Mouse (Mus musculus) stomach, postnatal 0 days (tissue): ENCODE measurements at regions not wholly inside any gene's neighbourhood (a gene's known extent, or its start where the extent isn't known, plus 50 kb on each side); places are given as distances from the start of the nearest gene placed in this dataset.

Source experiments
- CTCF ChIP-seq: IDR thresholded peaks from 2 replicates; pipeline ENCODE4 v1.5.1; 2016; ENCODE audit warnings: antibody characterized with exemption, low read depth, mild to moderate bottlenecking, moderate library complexity
- EP300 ChIP-seq: optimal IDR thresholded peaks from 2 replicates; pipeline ENCODE3; 2016; ENCODE audit warnings: antibody characterized with exemption

- TF ChIP-seq CTCF (no peak), EP300 (no peak)
These were observed 145.8 kb downstream of the Irs2 start for GRCm38 (mm10) chr8:10862442-10862841.
